Mouse (Mus musculus) megakaryocyte, adult 5-6 weeks (primary cell): Measurements from ENCODE around the gene Mical3. TPM values are rescaled to one million over a fixed set of nuclear protein-coding genes. Genes with fewer than 3 reads are reported as not detected.

Experiments used
- ATAC-seq: 2 replicates; pipeline ENCODE4 v1.8.0; 2016; ENCODE audit warnings: mild to moderate bottlenecking, inconsistent platforms; ENCODE audit not compliant: poor library complexity, severe bottlenecking
- total RNA-seq, 2 experiments: library from RNA; stranded (forward) in 1 of 2; stranded (reverse) in 1 of 2; fragments of 153-499, 151-499 nt in 1 of 2; fragments of 221-1000, 200-1000 nt in 1 of 2; gene quantifications; 2 replicates each; pipeline versions ENCODE4 v1.2.3 to v1.2.4; 2015 to 2017

Mical3 gene
- total RNA-seq, 2 experiments from 2014 or later: 2.4 to 7.7 TPM

- ATAC-seq: no peak
Observed at GRCm38 (mm10) chr6:120913783-120914182, 217.0 kb downstream of the Mical3 start.

GRCm38 (mm10) chr6:120912931-120913330 lies 217.9 kb downstream of the Mical3 start:
- no peak for ATAC-seq

GRCm38 (mm10) chr6:120911213-120912007 lies 219.4 kb downstream of the Mical3 start:
- ATAC-seq: peak; percentile 14; the same call in 1 of the 2 replicates

- no peak for ATAC-seq
Observed at GRCm38 (mm10) chr6:120909501-120909900, 221.3 kb downstream of the Mical3 start.

GRCm38 (mm10) chr6:120907876-120908597 lies 222.8 kb downstream of the Mical3 start:
- ATAC-seq: peak; percentile 76

GRCm38 (mm10) chr6:120906521-120906920 lies 224.3 kb downstream of the Mical3 start:
- no peak for ATAC-seq

- no peak for ATAC-seq
Observed at GRCm38 (mm10) chr6:120905111-120905510, 225.7 kb downstream of the Mical3 start.

- ATAC-seq: no peak
Observed at GRCm38 (mm10) chr6:120903961-120904360, 226.8 kb downstream of the Mical3 start.

GRCm38 (mm10) chr6:120903450-120903912 lies 227.3 kb downstream of the Mical3 start:
- ATAC-seq: peak; percentile 68

GRCm38 (mm10) chr6:120901776-120902645 lies 228.8 kb downstream of the Mical3 start:
- ATAC-seq: peak; percentile 75

GRCm38 (mm10) chr6:120898188-120898833 lies 232.5 kb downstream of the Mical3 start:
- ATAC-seq: peak; percentile 62

- ATAC-seq: no peak
Observed at GRCm38 (mm10) chr6:120894524-120894923, 236.3 kb downstream of the Mical3 start.

GRCm38 (mm10) chr6:120894089-120894488 lies 236.7 kb downstream of the Mical3 start:
- ATAC-seq: no peak

GRCm38 (mm10) chr6:120886696-120887095 lies 244.1 kb downstream of the Mical3 start:
- no peak for ATAC-seq

GRCm38 (mm10) chr6:120884436-120884835 lies 246.4 kb downstream of the Mical3 start:
- ATAC-seq: no peak

Other genes with a start within 250 kb of the Mical3 start
- gene Bid, start 214.1 kb downstream of the Mical3 start, total RNA-seq (2015): 74.3 and 89.0 TPM in 2 replicates
- 48.1 and 51.6 TPM in 2 replicates for gene Bid, start 214.1 kb downstream of the Mical3 start, total RNA-seq (2017)
- gene Pex26, start 52.7 kb upstream of the Mical3 start, total RNA-seq (2015): 3.7 and 4.8 TPM in 2 replicates
- gene Pex26, start 52.7 kb upstream of the Mical3 start, total RNA-seq (2017): 4.2 and 5.7 TPM in 2 replicates
- 5.1 and 6.2 TPM in 2 replicates for gene Tuba8, start 79.7 kb upstream of the Mical3 start, total RNA-seq (2015)
- 5.1 and 5.6 TPM in 2 replicates for gene Tuba8, start 79.7 kb upstream of the Mical3 start, total RNA-seq (2017)
- 25.0 and 26.8 TPM in 2 replicates for gene Usp18, start 114.9 kb upstream of the Mical3 start, total RNA-seq (2015)
- gene Usp18, start 114.9 kb upstream of the Mical3 start, total RNA-seq (2017): 14.2 and 20.7 TPM in 2 replicates
- 1.0 and 1.7 TPM in 2 replicates for gene Slc6a13, start 169.2 kb upstream of the Mical3 start, total RNA-seq (2015)
- 1.2 and 3.3 TPM in 2 replicates for gene Slc6a13, start 169.2 kb upstream of the Mical3 start, total RNA-seq (2017)
- gene Slc6a12, start 212.1 kb upstream of the Mical3 start, total RNA-seq (2015): 1.1 and 1.2 TPM in 2 replicates
- gene Slc6a12, start 212.1 kb upstream of the Mical3 start, total RNA-seq (2017): 3.8 and 7.9 TPM in 2 replicates